Mouse (Mus musculus): ENCODE results near the gene Sdccag8. TPM values are rescaled to one million over a fixed set of nuclear protein-coding genes. Genes with fewer than 3 reads are reported as not detected.

Sdccag8 gene
- polyA plus RNA-seq, 1 experiment from 2014 or later, result 30.1 TPM

- Histone ChIP-seq H3K27me3 (no peaks in the 10 kb centered on the region), H3K4me1 (peaks cover 5% of the 10 kb centered on the region; the same call in 1 of the 2 replicates), H3K9me3 (no peaks in the 10 kb centered on the region), H3K9ac (replicated peaks) (no peak overlapping the region), H3K27ac (replicated peaks) (no peak overlapping the region), H3K4me3 (no peak overlapping the region), H3K36me3 (no peaks in the 10 kb centered on the region), H3K4me2 (replicated peaks) (no peak overlapping the region)
- ATAC-seq (ENCODE audit: low FRiP score, low read depth), result no peak
Observed at GRCm38 (mm10) chr1:176979235-176979634, 164.8 kb downstream of the Sdccag8 start.

- H3K9me3 ChIP-seq, result no peaks in the 10 kb centered on the region
- no peaks in the 10 kb centered on the region for H3K27me3 ChIP-seq
- no peak overlapping the region for H3K27ac ChIP-seq (replicated peaks)
- no peak overlapping the region for H3K4me2 ChIP-seq (replicated peaks)
- no peak overlapping the region for H3K4me3 ChIP-seq
- peaks cover 7% of the 10 kb centered on the region for H3K4me1 ChIP-seq
- no peaks in the 10 kb centered on the region for H3K36me3 ChIP-seq
- ATAC-seq (ENCODE audit: low FRiP score, low read depth), result no peak
- H3K9ac ChIP-seq (replicated peaks), result no peak overlapping the region
- 77% methylated on average over 5 of the region's 5 CpGs for WGBS
Observed at GRCm38 (mm10) chr1:176980140-176980539, 165.7 kb downstream of the Sdccag8 start.

GRCm38 (mm10) chr1:176980801-176981400, 166.4 kb downstream of the Sdccag8 start:
- Histone ChIP-seq H3K4me1 (peaks cover 14% of the 10 kb centered on the region), H3K4me3 (no peak overlapping the region), H3K27ac (replicated peaks) (no peak overlapping the region), H3K4me2 (replicated peaks) (no peak overlapping the region), H3K9ac (replicated peaks) (no peak overlapping the region), H3K27me3 (no peaks in the 10 kb centered on the region), H3K9me3 (no peaks in the 10 kb centered on the region), H3K36me3 (no peaks in the 10 kb centered on the region)
- ATAC-seq (ENCODE audit: low FRiP score, low read depth), result no peak
- WGBS, result 62% methylated on average over 10 of the region's 10 CpGs

GRCm38 (mm10) chr1:176981511-176981910, 167.1 kb downstream of the Sdccag8 start:
- peaks cover 20% of the 10 kb centered on the region for H3K4me1 ChIP-seq
- H3K4me3 ChIP-seq, result no peak overlapping the region
- WGBS, result 62% methylated on average over 2 of the region's 2 CpGs
- no peak overlapping the region for H3K4me2 ChIP-seq (replicated peaks)
- no peaks in the 10 kb centered on the region; the same call in 1 of the 2 replicates for H3K27me3 ChIP-seq
- H3K9ac ChIP-seq (replicated peaks), result no peak overlapping the region
- H3K9me3 ChIP-seq, result no peaks in the 10 kb centered on the region
- ATAC-seq (ENCODE audit: low FRiP score, low read depth), result no peak
- H3K36me3 ChIP-seq, result no peaks in the 10 kb centered on the region
- no peak overlapping the region for H3K27ac ChIP-seq (replicated peaks)

- no peak overlapping the region for H3K9ac ChIP-seq (replicated peaks)
- no peak overlapping the region for H3K27ac ChIP-seq (replicated peaks)
- H3K4me3 ChIP-seq, result no peak overlapping the region
- no peaks in the 10 kb centered on the region for H3K9me3 ChIP-seq
- ATAC-seq (ENCODE audit: low FRiP score, low read depth), result no peak
- H3K4me2 ChIP-seq (replicated peaks), result no peak overlapping the region
- WGBS, result 83% methylated on average over 8 of the region's 8 CpGs
- H3K36me3 ChIP-seq, result no peaks in the 10 kb centered on the region
- peaks cover 26% of the 10 kb centered on the region for H3K4me1 ChIP-seq
- no peaks in the 10 kb centered on the region; the same call in 1 of the 2 replicates for H3K27me3 ChIP-seq
Observed at GRCm38 (mm10) chr1:176982671-176983070, 168.2 kb downstream of the Sdccag8 start.

GRCm38 (mm10) chr1:176985691-176986090, 171.2 kb downstream of the Sdccag8 start:
- H3K4me1 ChIP-seq, result peaks cover 42% of the 10 kb centered on the region
- ATAC-seq (ENCODE audit: low FRiP score, low read depth), result no peak
- WGBS, result 78% methylated on average over 6 of the region's 6 CpGs

GRCm38 (mm10) chr1:176986275-176986674, 171.8 kb downstream of the Sdccag8 start:
- Histone ChIP-seq H3K36me3 (no peaks in the 10 kb centered on the region), H3K9me3 (no peaks in the 10 kb centered on the region), H3K27me3 (no peaks in the 10 kb centered on the region; the same call in 1 of the 2 replicates), H3K27ac (replicated peaks) (no peak overlapping the region), H3K9ac (replicated peaks) (no peak overlapping the region), H3K4me1 (peaks cover 38% of the 10 kb centered on the region), H3K4me2 (replicated peaks) (no peak overlapping the region), H3K4me3 (no peak overlapping the region)
- WGBS, result 66% methylated on average over 6 of the region's 6 CpGs
- ATAC-seq (ENCODE audit: low FRiP score, low read depth), result no peak

More at GRCm38 (mm10) chr1:176985691-176986090, 171.2 kb downstream of the Sdccag8 start:
- Histone ChIP-seq H3K27ac (replicated peaks) (no peak overlapping the region), H3K36me3 (no peaks in the 10 kb centered on the region), H3K4me3 (no peak overlapping the region), H3K9me3 (no peaks in the 10 kb centered on the region), H3K27me3 (no peaks in the 10 kb centered on the region; the same call in 1 of the 2 replicates), H3K4me2 (replicated peaks) (no peak overlapping the region), H3K9ac (replicated peaks) (no peak overlapping the region)

GRCm38 (mm10) chr1:176986990-176987740, 172.7 kb downstream of the Sdccag8 start:
- H3K27ac ChIP-seq (replicated peaks), result no peak overlapping the region
- no peak overlapping the region for H3K4me2 ChIP-seq (replicated peaks)
- WGBS, result 70% methylated on average over 6 of the region's 6 CpGs
- H3K9me3 ChIP-seq, result no peaks in the 10 kb centered on the region
- peaks cover 36% of the 10 kb centered on the region for H3K4me1 ChIP-seq
- no peak overlapping the region for H3K4me3 ChIP-seq
- no peak overlapping the region for H3K9ac ChIP-seq (replicated peaks)
- H3K36me3 ChIP-seq, result no peaks in the 10 kb centered on the region
- no peaks in the 10 kb centered on the region; the same call in 1 of the 2 replicates for H3K27me3 ChIP-seq
- ATAC-seq (ENCODE audit: low FRiP score, low read depth), result no peak

GRCm38 (mm10) chr1:176991473-176991872, 177.0 kb downstream of the Sdccag8 start:
- H3K4me1 ChIP-seq, result peaks cover 59% of the 10 kb centered on the region
- no peak overlapping the region for H3K27ac ChIP-seq (replicated peaks)
- H3K27me3 ChIP-seq, result no peaks in the 10 kb centered on the region; the same call in 1 of the 2 replicates
- WGBS, result 94% methylated on average over 4 of the region's 4 CpGs
- no peak overlapping the region for H3K4me2 ChIP-seq (replicated peaks)
- no peaks in the 10 kb centered on the region for H3K36me3 ChIP-seq
- H3K4me3 ChIP-seq, result no peak overlapping the region
- ATAC-seq (ENCODE audit: low FRiP score, low read depth), result no peak
- no peak overlapping the region for H3K9ac ChIP-seq (replicated peaks)
- no peaks in the 10 kb centered on the region for H3K9me3 ChIP-seq

- Histone ChIP-seq H3K27ac (replicated peaks) (no peak overlapping the region), H3K9me3 (no peaks in the 10 kb centered on the region), H3K27me3 (no peaks in the 10 kb centered on the region), H3K4me2 (replicated peaks) (no peak overlapping the region), H3K36me3 (no peaks in the 10 kb centered on the region), H3K9ac (replicated peaks) (no peak overlapping the region), H3K4me3 (no peak overlapping the region), H3K4me1 (peaks cover 64% of the 10 kb centered on the region)
- 32% methylated on average over 8 of the region's 8 CpGs for WGBS
- no peak for ATAC-seq (ENCODE audit: low FRiP score, low read depth)
Observed at GRCm38 (mm10) chr1:176992517-176992916, 178.1 kb downstream of the Sdccag8 start.

- WGBS, result 79% methylated on average over 18 of the region's 18 CpGs
- no peak for ATAC-seq (ENCODE audit: low FRiP score, low read depth)
- H3K36me3 ChIP-seq, result no peaks in the 10 kb centered on the region
- H3K9ac ChIP-seq (replicated peaks), result no peak overlapping the region
- no peaks in the 10 kb centered on the region for H3K9me3 ChIP-seq
- no peaks in the 10 kb centered on the region for H3K27me3 ChIP-seq
- peak overlapping the region; percentile 94 for H3K27ac ChIP-seq (replicated peaks)
- peaks cover 72% of the 10 kb centered on the region for H3K4me1 ChIP-seq
- H3K4me2 ChIP-seq (replicated peaks), result no peak overlapping the region
- no peak overlapping the region for H3K4me3 ChIP-seq
Observed at GRCm38 (mm10) chr1:176993141-176994010, 178.9 kb downstream of the Sdccag8 start.

- Histone ChIP-seq H3K4me2 (replicated peaks) (no peak overlapping the region; the same call in none of the 2 replicates), H3K4me1 (peaks cover 76% of the 10 kb centered on the region), H3K27me3 (no peaks in the 10 kb centered on the region), H3K36me3 (no peaks in the 10 kb centered on the region), H3K9ac (replicated peaks) (peak overlapping the region; percentile 31; the same call in 1 of the 2 replicates), H3K9me3 (no peaks in the 10 kb centered on the region), H3K27ac (replicated peaks) (peak overlapping the region; percentile 94), H3K4me3 (no peak overlapping the region)
- ATAC-seq (ENCODE audit: low FRiP score, low read depth), result peak; percentile 80
- 5% methylated on average over 7 of the region's 7 CpGs for WGBS
Observed at GRCm38 (mm10) chr1:176994087-176994486, 179.6 kb downstream of the Sdccag8 start.

Data from midbrain, embryonic 12.5 days (tissue).